Mouse (Mus musculus): ENCODE data around the gene Bicc1. TPM values are rescaled to one million over a fixed set of nuclear protein-coding genes. Genes with fewer than 3 reads are reported as not detected.

Bicc1 gene
- total RNA-seq, 1 experiment = 1.8 TPM

- Histone ChIP-seq H3K9me3 (ENCODE audit: control insufficient read depth, insufficient read depth, low read depth, low read length) (no peaks in the 10 kb centered on the region), H3K4me3 (ENCODE audit: insufficient read depth in 1 of 2, low read depth in 1 of 2, low read length in 2 of 2, poor library complexity in 1 of 2, severe bottlenecking in 1 of 2) (no peak overlapping the region), H3K27ac (ENCODE audit: insufficient read depth, low read depth, low read length, poor library complexity, severe bottlenecking) (no peak overlapping the region), H3K4me1 (ENCODE audit: control insufficient read depth in 2 of 2, insufficient read depth in 2 of 2, low read length in 2 of 2, poor library complexity in 1 of 2) (no peaks in the 10 kb centered on the region), H3K9ac (ENCODE audit: insufficient read depth, low read depth, low read length, poor library complexity, severe bottlenecking) (no peak overlapping the region), H3K36me3 (ENCODE audit: control insufficient read depth, insufficient read depth, low read length, poor library complexity, severe bottlenecking) (no peaks in the 10 kb centered on the region)
- in situ Hi-C loops (cut with MboI; ENCODE audit: low sequenced_read_pairs in 2 of 2, unreplicated experiment in 2 of 2) = no loop called here
- no peak for DNase-seq (ENCODE audit: low read depth, low spot score)
- TF ChIP-seq HCFC1 (IDR thresholded peaks at IDR 0.05; ENCODE audit: borderline replicate concordance, insufficient read depth, low read length) = no peak
- TF ChIP-seq ZC3H11A (IDR thresholded peaks at IDR 0.05; ENCODE audit: borderline replicate concordance, low read depth, low read length) = no peak
- no peak for TF ChIP-seq MAFK (IDR thresholded peaks at IDR 0.05; ENCODE audit: insufficient read depth, low read depth, low read length)
- no peak for TF ChIP-seq CHD2 (IDR thresholded peaks at IDR 0.05; ENCODE audit: low read depth, low read length)
- TF ChIP-seq ZNF384 (IDR thresholded peaks at IDR 0.05; ENCODE audit: low read depth, low read length) = no peak
Observed at GRCm38 (mm10) chr10:71185059-71185458, 25.6 kb upstream of the Bicc1 start.

DNA sequence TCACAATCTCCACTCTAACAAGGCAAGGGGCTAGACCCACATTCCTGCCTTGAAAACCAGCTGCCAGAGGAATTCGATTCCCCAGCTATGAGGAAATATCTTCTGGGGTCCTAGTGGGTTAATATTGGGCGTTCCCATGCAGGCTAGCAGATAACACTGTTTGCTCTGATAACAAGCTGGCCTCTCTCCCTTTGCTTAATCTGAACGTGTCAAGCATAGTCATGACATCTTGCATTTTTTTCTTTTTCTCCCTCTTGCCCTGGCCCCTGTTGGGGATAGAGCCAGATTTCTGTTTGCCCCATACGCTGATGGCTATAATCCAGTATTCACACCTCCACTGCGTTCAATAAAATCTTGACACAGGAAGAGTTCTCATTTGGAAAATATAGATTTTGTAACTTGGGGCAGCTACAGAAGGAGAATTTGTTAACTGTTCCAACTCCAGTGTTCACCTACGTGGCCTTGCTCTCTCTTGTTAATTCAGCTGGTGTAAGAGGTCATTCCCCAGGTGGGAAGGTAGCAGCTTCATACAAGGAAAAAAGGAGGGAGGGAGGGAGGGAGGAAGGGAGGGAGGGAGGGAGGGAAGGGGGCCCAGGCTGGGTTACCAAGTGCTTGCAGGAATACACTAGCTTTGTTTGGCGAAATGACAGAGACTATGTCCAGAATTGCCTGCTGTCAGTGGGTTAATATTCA is 24.0 kb upstream of the Bicc1 start:
- no peaks in the 10 kb centered on the region for H3K9me3 ChIP-seq (ENCODE audit: control insufficient read depth, insufficient read depth, low read depth, low read length)
- H3K36me3 ChIP-seq (ENCODE audit: control insufficient read depth, insufficient read depth, low read length, poor library complexity, severe bottlenecking) = no peaks in the 10 kb centered on the region
- H3K4me1 ChIP-seq (ENCODE audit: control insufficient read depth in 2 of 2, insufficient read depth in 2 of 2, low read length in 2 of 2, poor library complexity in 1 of 2) = no peaks in the 10 kb centered on the region
- in situ Hi-C loops (cut with MboI; ENCODE audit: low sequenced_read_pairs in 2 of 2, unreplicated experiment in 2 of 2) = no loop called here
- TF ChIP-seq CHD2 (IDR thresholded peaks at IDR 0.05; ENCODE audit: low read depth, low read length) (no peak), HCFC1 (IDR thresholded peaks at IDR 0.05; ENCODE audit: borderline replicate concordance, insufficient read depth, low read length) (no peak), ZC3H11A (IDR thresholded peaks at IDR 0.05; ENCODE audit: borderline replicate concordance, low read depth, low read length) (no peak), MAFK (IDR thresholded peaks at IDR 0.05; ENCODE audit: insufficient read depth, low read depth, low read length) (no peak), ZNF384 (IDR thresholded peaks at IDR 0.05; ENCODE audit: low read depth, low read length) (no peak)
- H3K27ac ChIP-seq (ENCODE audit: insufficient read depth, low read depth, low read length, poor library complexity, severe bottlenecking) = no peak overlapping the region
- no peak overlapping the region for H3K9ac ChIP-seq (ENCODE audit: insufficient read depth, low read depth, low read length, poor library complexity, severe bottlenecking)
- DNase-seq (ENCODE audit: low read depth, low spot score) = no peak
- no peak overlapping the region for H3K4me3 ChIP-seq (ENCODE audit: insufficient read depth in 1 of 2, low read depth in 1 of 2, low read length in 2 of 2, poor library complexity in 1 of 2, severe bottlenecking in 1 of 2)

DNA sequence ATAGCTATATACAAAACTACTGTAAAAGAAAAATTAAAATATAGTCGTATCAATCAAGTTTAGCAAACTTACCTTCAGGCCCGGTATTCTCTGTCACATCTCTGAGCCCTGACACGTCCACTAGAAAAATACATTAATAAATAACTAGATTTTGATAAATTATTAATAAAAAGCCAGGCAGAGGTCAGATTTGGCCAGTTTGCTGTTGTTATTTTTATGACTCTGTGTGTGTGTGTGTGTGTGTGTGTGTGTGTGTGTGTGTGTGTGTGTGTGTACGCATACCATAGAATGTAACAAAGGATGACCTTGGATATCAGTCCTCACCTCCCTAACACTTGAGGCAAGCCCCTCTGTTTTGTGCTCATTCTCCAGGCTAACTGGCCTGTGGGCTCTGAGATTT is 22.4 kb upstream of the Bicc1 start:
- no peaks in the 10 kb centered on the region for H3K9me3 ChIP-seq (ENCODE audit: control insufficient read depth, insufficient read depth, low read depth, low read length)
- no peak overlapping the region for H3K9ac ChIP-seq (ENCODE audit: insufficient read depth, low read depth, low read length, poor library complexity, severe bottlenecking)
- H3K4me1 ChIP-seq (ENCODE audit: control insufficient read depth in 2 of 2, insufficient read depth in 2 of 2, low read length in 2 of 2, poor library complexity in 1 of 2) = no peaks in the 10 kb centered on the region
- H3K4me3 ChIP-seq (ENCODE audit: insufficient read depth in 1 of 2, low read depth in 1 of 2, low read length in 2 of 2, poor library complexity in 1 of 2, severe bottlenecking in 1 of 2) = no peak overlapping the region
- no peak overlapping the region for H3K27ac ChIP-seq (ENCODE audit: insufficient read depth, low read depth, low read length, poor library complexity, severe bottlenecking)
- H3K36me3 ChIP-seq (ENCODE audit: control insufficient read depth, insufficient read depth, low read length, poor library complexity, severe bottlenecking) = no peaks in the 10 kb centered on the region
- no peak for DNase-seq (ENCODE audit: low read depth, low spot score)
- in situ Hi-C loops (cut with MboI; ENCODE audit: low sequenced_read_pairs in 2 of 2, unreplicated experiment in 2 of 2) = no loop called here
- TF ChIP-seq HCFC1 (IDR thresholded peaks at IDR 0.05; ENCODE audit: borderline replicate concordance, insufficient read depth, low read length) (no peak), ZC3H11A (IDR thresholded peaks at IDR 0.05; ENCODE audit: borderline replicate concordance, low read depth, low read length) (no peak), CHD2 (IDR thresholded peaks at IDR 0.05; ENCODE audit: low read depth, low read length) (no peak), ZNF384 (IDR thresholded peaks at IDR 0.05; ENCODE audit: low read depth, low read length) (no peak), MAFK (IDR thresholded peaks at IDR 0.05; ENCODE audit: insufficient read depth, low read depth, low read length) (no peak)

GRCm38 (mm10) chr10:71181091-71181490 is 21.6 kb upstream of the Bicc1 start:
- Histone ChIP-seq H3K4me3 (ENCODE audit: insufficient read depth in 1 of 2, low read depth in 1 of 2, low read length in 2 of 2, poor library complexity in 1 of 2, severe bottlenecking in 1 of 2) (no peak overlapping the region), H3K9ac (ENCODE audit: insufficient read depth, low read depth, low read length, poor library complexity, severe bottlenecking) (no peak overlapping the region), H3K4me1 (ENCODE audit: control insufficient read depth in 2 of 2, insufficient read depth in 2 of 2, low read length in 2 of 2, poor library complexity in 1 of 2) (no peaks in the 10 kb centered on the region), H3K36me3 (ENCODE audit: control insufficient read depth, insufficient read depth, low read length, poor library complexity, severe bottlenecking) (no peaks in the 10 kb centered on the region), H3K9me3 (ENCODE audit: control insufficient read depth, insufficient read depth, low read depth, low read length) (no peaks in the 10 kb centered on the region), H3K27ac (ENCODE audit: insufficient read depth, low read depth, low read length, poor library complexity, severe bottlenecking) (no peak overlapping the region)
- in situ Hi-C loops (cut with MboI; ENCODE audit: low sequenced_read_pairs in 2 of 2, unreplicated experiment in 2 of 2) = no loop called here
- TF ChIP-seq HCFC1 (IDR thresholded peaks at IDR 0.05; ENCODE audit: borderline replicate concordance, insufficient read depth, low read length) = no peak
- TF ChIP-seq ZNF384 (IDR thresholded peaks at IDR 0.05; ENCODE audit: low read depth, low read length) = no peak
- no peak for TF ChIP-seq CHD2 (IDR thresholded peaks at IDR 0.05; ENCODE audit: low read depth, low read length)
- TF ChIP-seq ZC3H11A (IDR thresholded peaks at IDR 0.05; ENCODE audit: borderline replicate concordance, low read depth, low read length) = no peak
- TF ChIP-seq MAFK (IDR thresholded peaks at IDR 0.05; ENCODE audit: insufficient read depth, low read depth, low read length) = no peak
- no peak for DNase-seq (ENCODE audit: low read depth, low spot score)

Data from ES-E14 (cell line).